Mouse (Mus musculus): Measurements from ENCODE around the gene Kmt2e. TPM values are rescaled to one million over a fixed set of nuclear protein-coding genes. Genes with fewer than 3 reads are reported as not detected.

Gene Kmt2e
- polyA plus RNA-seq, 1 experiment from 2014 or later = 99.2 TPM

DNA sequence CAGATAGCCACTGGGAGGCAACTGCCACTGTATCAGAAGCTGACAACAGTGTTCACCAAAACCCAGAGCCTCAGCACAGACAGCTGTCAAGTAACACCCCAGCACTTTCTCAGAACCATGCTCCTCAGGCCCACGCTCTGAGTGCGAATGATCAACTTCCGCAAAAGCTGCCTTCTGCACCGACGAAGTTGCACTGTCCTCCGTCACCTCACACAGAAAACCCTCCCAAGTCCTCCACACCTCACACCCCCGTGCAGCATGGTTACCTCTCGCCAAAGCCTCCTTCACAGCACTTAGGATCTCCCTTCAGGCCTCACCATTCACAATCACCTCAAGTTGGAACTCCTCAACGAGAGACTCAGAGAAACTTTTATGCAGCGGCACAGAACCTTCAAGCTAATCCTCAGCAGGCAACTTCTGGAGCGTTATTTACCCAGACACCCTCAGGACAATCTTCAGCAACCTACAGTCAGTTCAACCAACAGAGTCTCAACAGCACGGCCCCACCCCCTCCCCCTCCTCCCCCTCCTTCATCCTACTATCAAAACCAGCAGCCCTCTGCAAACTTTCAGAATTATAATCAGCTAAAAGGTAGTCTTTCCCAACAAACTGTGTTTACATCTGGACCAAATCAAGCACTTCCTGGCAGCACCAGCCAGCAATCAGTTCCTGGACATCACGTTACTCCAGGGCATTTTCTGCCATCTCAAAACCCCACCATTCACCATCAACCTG, 67.5 kb downstream of the Kmt2e start:
- no peak overlapping the region for H3K4me3 ChIP-seq (ENCODE audit: low read length)
- H3K36me3 ChIP-seq (ENCODE audit: control insufficient read depth, insufficient read depth, low read length) = peaks cover 41% of the 10 kb centered on the region
- WGBS = 73% methylated on average over 13 of the region's 13 CpGs
- H3K4me2 ChIP-seq (ENCODE audit: low read depth, low read length) = no peak overlapping the region
- no peak overlapping the region for H3K9ac ChIP-seq (ENCODE audit: low read length)
- H3K9me3 ChIP-seq (ENCODE audit: control insufficient read depth, low read length) = no peaks in the 10 kb centered on the region
- no peak for ATAC-seq (ENCODE audit: low read depth)
- H3K4me1 ChIP-seq (replicated peaks; ENCODE audit: control insufficient read depth, insufficient read depth, low read length) = no peaks in the 10 kb centered on the region
- no peaks in the 10 kb centered on the region for H3K27me3 ChIP-seq (ENCODE audit: control insufficient read depth, insufficient read depth, low read depth, low read length)
- no peak overlapping the region for H3K27ac ChIP-seq (ENCODE audit: low read length)

DNA sequence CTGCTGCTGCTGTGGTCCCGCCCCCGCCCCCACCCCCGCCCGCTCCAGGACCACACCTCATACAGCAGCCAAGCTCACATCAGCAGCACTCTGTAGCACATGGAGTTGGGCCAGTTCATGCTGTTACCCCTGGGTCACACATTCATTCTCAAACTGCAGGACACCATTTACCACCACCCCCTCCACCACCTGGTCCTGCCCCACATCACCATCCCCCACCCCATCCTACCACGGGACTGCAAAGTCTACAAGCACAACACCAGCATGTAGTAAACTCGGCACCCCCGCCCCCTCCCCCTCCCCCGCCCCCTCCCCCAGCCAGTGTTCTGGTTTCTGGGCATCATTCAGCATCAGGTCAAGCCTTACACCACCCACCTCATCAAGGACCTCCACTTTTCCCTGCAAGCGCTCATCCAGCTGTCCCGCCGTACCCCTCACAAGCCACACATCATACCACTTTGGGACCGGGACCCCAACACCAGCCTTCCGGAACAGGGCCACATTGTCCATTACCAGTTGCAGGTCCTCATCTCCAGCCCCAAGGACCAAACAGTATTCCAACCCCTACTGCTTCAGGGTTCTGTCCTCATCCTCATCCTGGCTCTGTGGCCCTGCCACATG, 68.2 kb downstream of the Kmt2e start:
- H3K36me3 ChIP-seq (ENCODE audit: control insufficient read depth, insufficient read depth, low read length) = peaks cover 37% of the 10 kb centered on the region
- ATAC-seq (ENCODE audit: low read depth) = peak; percentile 51; the same call in 1 of the 2 replicates
- WGBS = 77% methylated on average over 11 of the region's 13 CpGs

DNA sequence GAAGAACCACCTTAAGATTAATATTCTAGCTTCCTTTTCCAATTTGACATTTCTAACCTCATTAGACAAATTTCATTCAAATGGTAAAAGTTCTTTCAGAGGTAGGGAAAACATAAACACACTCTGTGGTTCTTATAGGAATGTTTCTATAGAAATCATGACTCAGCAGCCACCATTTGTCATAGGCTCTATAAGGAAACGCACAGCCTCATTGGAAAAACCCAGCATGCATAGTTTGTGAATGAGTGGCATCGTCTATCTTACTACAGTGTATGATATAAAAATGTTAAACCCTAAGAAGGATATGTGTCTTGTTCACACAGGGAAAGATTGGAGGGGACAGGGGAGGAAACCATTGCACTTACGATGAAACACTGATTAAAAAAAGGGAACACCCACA, 71.3 kb downstream of the Kmt2e start:
- H3K9ac ChIP-seq (ENCODE audit: low read length) = no peak overlapping the region
- 82% methylated on average over 3 of the region's 3 CpGs for WGBS
- peaks cover 29% of the 10 kb centered on the region for H3K36me3 ChIP-seq (ENCODE audit: control insufficient read depth, insufficient read depth, low read length)

More for the DNA sequence above, 68.2 kb downstream of the Kmt2e start:
- H3K4me1 ChIP-seq (replicated peaks; ENCODE audit: control insufficient read depth, insufficient read depth, low read length) = no peaks in the 10 kb centered on the region
- H3K27ac ChIP-seq (ENCODE audit: low read length) = no peak overlapping the region
- H3K4me2 ChIP-seq (ENCODE audit: low read depth, low read length) = no peak overlapping the region
- no peak overlapping the region for H3K4me3 ChIP-seq (ENCODE audit: low read length)
- H3K27me3 ChIP-seq (ENCODE audit: control insufficient read depth, insufficient read depth, low read depth, low read length) = no peaks in the 10 kb centered on the region
- no peaks in the 10 kb centered on the region for H3K9me3 ChIP-seq (ENCODE audit: control insufficient read depth, low read length)
- no peak overlapping the region for H3K9ac ChIP-seq (ENCODE audit: low read length)

DNA sequence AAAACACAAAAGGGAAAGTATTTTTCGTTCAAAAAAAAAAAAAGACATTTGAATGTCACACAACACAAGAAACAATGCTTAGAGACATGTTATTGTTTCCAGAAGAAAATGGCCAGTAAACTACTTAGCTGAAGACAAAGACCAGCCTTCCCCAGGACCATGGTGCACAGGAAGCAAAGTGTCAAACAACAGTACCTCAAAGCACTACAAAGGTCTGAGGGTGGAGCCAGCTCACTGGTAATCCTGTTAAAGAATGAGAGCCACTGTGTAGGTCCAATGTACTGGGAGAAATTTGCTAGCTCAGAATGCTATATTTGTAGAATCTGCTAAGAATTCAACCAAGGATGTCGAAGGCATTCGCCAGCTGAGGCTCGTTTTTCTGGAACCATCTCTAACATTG, 73.0 kb downstream of the Kmt2e start:
- ATAC-seq (ENCODE audit: low read depth) = 0 out of 2 replicates have a peak, but pooled peaks have one; percentile 52
- H3K9me3 ChIP-seq (ENCODE audit: control insufficient read depth, low read length) = no peaks in the 10 kb centered on the region
- H3K9ac ChIP-seq (ENCODE audit: low read length) = no peak overlapping the region
- H3K27me3 ChIP-seq (ENCODE audit: control insufficient read depth, insufficient read depth, low read depth, low read length) = no peaks in the 10 kb centered on the region
- 80% methylated on average over 4 of the region's 4 CpGs for WGBS
- peaks cover 15% of the 10 kb centered on the region for H3K36me3 ChIP-seq (ENCODE audit: control insufficient read depth, insufficient read depth, low read length)
- no peak overlapping the region for H3K27ac ChIP-seq (ENCODE audit: low read length)
- H3K4me1 ChIP-seq (replicated peaks; ENCODE audit: control insufficient read depth, insufficient read depth, low read length) = no peaks in the 10 kb centered on the region
- no peak overlapping the region for H3K4me3 ChIP-seq (ENCODE audit: low read length)
- no peak overlapping the region for H3K4me2 ChIP-seq (ENCODE audit: low read depth, low read length)

More for the DNA sequence above, 71.3 kb downstream of the Kmt2e start:
- H3K27ac ChIP-seq (ENCODE audit: low read length) = no peak overlapping the region
- ATAC-seq (ENCODE audit: low read depth) = no peak
- no peak overlapping the region for H3K4me3 ChIP-seq (ENCODE audit: low read length)
- no peak overlapping the region for H3K4me2 ChIP-seq (ENCODE audit: low read depth, low read length)
- no peaks in the 10 kb centered on the region for H3K27me3 ChIP-seq (ENCODE audit: control insufficient read depth, insufficient read depth, low read depth, low read length)
- H3K4me1 ChIP-seq (replicated peaks; ENCODE audit: control insufficient read depth, insufficient read depth, low read length) = no peaks in the 10 kb centered on the region
- H3K9me3 ChIP-seq (ENCODE audit: control insufficient read depth, low read length) = no peaks in the 10 kb centered on the region

DNA sequence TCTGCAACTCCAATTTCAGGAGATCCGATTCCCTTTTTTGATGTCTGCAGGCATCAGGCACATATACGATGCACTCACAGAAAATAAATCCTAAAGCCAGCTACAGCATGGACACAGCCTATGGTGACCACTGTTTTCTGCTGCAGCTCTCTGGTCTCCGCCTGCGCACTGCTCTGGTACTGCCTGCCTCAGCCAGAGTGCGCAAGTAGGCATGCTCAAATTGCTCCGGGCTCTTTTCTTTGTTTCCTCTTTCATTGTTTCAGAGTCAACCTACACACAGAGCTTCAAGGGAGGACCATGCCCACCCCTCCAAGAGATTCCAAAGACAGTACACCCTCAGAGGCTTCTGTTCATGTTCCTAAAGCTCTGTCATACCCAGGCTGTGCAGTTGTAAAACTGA, 74.4 kb downstream of the Kmt2e start:
- peaks cover 18% of the 10 kb centered on the region for H3K36me3 ChIP-seq (ENCODE audit: control insufficient read depth, insufficient read depth, low read length)
- H3K4me1 ChIP-seq (replicated peaks; ENCODE audit: control insufficient read depth, insufficient read depth, low read length) = no peaks in the 10 kb centered on the region
- H3K9ac ChIP-seq (ENCODE audit: low read length) = no peak overlapping the region
- no peaks in the 10 kb centered on the region for H3K27me3 ChIP-seq (ENCODE audit: control insufficient read depth, insufficient read depth, low read depth, low read length)
- ATAC-seq (ENCODE audit: low read depth) = no peak
- H3K4me2 ChIP-seq (ENCODE audit: low read depth, low read length) = no peak overlapping the region
- H3K9me3 ChIP-seq (ENCODE audit: control insufficient read depth, low read length) = no peaks in the 10 kb centered on the region
- H3K27ac ChIP-seq (ENCODE audit: low read length) = no peak overlapping the region
- 94% methylated on average over 6 of the region's 6 CpGs for WGBS
- H3K4me3 ChIP-seq (ENCODE audit: low read length) = no peak overlapping the region

DNA sequence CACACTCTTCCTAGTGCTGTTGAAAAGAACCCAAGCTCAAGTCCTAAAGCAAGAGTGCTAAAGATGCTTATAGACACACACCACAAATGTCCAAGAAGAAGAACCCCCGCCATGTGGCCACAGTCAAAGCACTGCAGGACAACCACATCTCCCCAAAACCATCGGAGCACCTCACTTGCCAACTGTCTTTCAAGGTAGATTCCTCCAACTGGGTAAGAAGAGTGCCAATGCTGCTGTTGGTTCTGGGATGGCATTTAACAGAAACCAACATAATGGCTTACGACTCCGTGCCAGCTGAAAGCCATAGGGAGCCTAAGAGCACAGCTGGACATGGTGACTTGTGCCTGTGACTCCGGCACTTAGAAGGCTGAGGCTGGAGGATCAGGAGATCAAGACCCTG, 77.2 kb downstream of the Kmt2e start:
- H3K9ac ChIP-seq (ENCODE audit: low read length) = no peak overlapping the region

DNA sequence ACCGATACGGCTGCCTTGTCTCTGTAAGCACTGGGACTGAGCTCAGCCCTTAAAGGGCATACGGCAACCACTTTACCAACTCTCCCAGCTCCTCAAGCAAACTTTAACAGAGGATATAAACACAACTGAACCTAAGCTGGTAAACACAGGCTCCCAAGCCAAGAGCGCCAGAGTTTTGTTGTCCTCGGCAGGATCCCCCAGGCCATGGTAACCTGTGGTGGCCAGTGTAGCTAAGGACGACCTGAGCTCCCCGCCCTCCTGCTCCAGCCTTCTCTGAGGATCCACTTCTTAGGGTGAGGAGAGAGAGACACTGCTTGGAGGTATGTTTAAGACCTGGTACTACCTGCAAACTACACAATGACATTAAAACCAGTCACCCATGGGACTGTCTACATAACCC, 78.3 kb downstream of the Kmt2e start:
- 87% methylated on average over 7 of the region's 7 CpGs for WGBS
- Histone ChIP-seq H3K27me3 (ENCODE audit: control insufficient read depth, insufficient read depth, low read depth, low read length) (no peaks in the 10 kb centered on the region), H3K4me3 (ENCODE audit: low read length) (no peak overlapping the region), H3K4me1 (replicated peaks; ENCODE audit: control insufficient read depth, insufficient read depth, low read length) (no peaks in the 10 kb centered on the region), H3K9me3 (ENCODE audit: control insufficient read depth, low read length) (no peaks in the 10 kb centered on the region), H3K36me3 (ENCODE audit: control insufficient read depth, insufficient read depth, low read length) (peaks cover 27% of the 10 kb centered on the region), H3K4me2 (ENCODE audit: low read depth, low read length) (no peak overlapping the region), H3K9ac (ENCODE audit: low read length) (no peak overlapping the region), H3K27ac (ENCODE audit: low read length) (no peak overlapping the region)
- no peak for ATAC-seq (ENCODE audit: low read depth)

More for the DNA sequence above, 77.2 kb downstream of the Kmt2e start:
- 95% methylated on average over 5 of the region's 5 CpGs for WGBS
- Histone ChIP-seq H3K36me3 (ENCODE audit: control insufficient read depth, insufficient read depth, low read length) (peaks cover 24% of the 10 kb centered on the region), H3K27ac (ENCODE audit: low read length) (no peak overlapping the region), H3K4me2 (ENCODE audit: low read depth, low read length) (no peak overlapping the region), H3K27me3 (ENCODE audit: control insufficient read depth, insufficient read depth, low read depth, low read length) (no peaks in the 10 kb centered on the region), H3K9me3 (ENCODE audit: control insufficient read depth, low read length) (no peaks in the 10 kb centered on the region), H3K4me1 (replicated peaks; ENCODE audit: control insufficient read depth, insufficient read depth, low read length) (no peaks in the 10 kb centered on the region), H3K4me3 (ENCODE audit: low read length) (no peak overlapping the region)
- no peak for ATAC-seq (ENCODE audit: low read depth)

DNA sequence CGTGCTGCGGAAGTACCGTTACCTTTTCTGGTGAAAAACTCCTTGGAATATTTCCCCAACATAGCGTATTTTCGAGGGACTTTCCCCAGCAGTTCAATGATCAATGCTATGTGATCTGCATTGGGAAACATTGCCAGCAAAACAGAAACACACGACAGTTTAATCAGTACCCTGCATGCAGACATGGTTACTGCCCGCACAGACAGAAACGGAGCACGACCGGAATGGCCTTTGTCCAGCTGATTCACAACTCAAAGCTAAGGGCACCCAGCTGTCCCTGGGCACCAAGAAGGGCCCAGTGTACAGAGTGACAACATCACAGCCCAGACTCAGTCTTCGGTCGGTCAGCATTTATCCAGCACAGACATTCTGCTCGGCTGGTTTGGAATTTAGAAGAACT, 79.2 kb downstream of the Kmt2e start:
- no peak overlapping the region for H3K27ac ChIP-seq (ENCODE audit: low read length)

DNA sequence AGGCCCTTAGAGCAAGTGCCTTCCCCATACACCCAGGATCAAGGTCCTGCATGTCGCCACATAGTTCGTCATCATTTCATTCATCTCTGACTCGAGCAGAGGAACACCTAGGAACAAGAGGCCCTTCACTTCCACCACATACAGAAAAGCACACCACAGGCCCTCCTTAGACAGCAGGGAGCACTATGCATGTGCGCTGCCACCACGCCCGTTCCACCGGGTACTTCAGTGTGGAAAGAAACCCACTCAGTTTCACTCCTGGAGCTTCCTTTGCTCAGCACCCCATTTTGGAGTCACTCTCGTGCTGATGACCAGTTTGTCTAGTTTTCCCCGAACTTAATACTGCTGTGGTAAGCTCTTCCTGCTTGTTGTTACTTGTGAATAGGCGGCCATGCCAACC, 80.8 kb downstream of the Kmt2e start:
- Histone ChIP-seq H3K27me3 (ENCODE audit: control insufficient read depth, insufficient read depth, low read depth, low read length) (no peaks in the 10 kb centered on the region), H3K27ac (ENCODE audit: low read length) (no peak overlapping the region), H3K9me3 (ENCODE audit: control insufficient read depth, low read length) (no peaks in the 10 kb centered on the region), H3K9ac (ENCODE audit: low read length) (no peak overlapping the region), H3K4me1 (replicated peaks; ENCODE audit: control insufficient read depth, insufficient read depth, low read length) (peaks cover 12% of the 10 kb centered on the region), H3K36me3 (ENCODE audit: control insufficient read depth, insufficient read depth, low read length) (peaks cover 23% of the 10 kb centered on the region), H3K4me2 (ENCODE audit: low read depth, low read length) (no peak overlapping the region), H3K4me3 (ENCODE audit: low read length) (no peak overlapping the region)
- WGBS = 85% methylated on average over 10 of the region's 10 CpGs
- no peak for ATAC-seq (ENCODE audit: low read depth)

More for the DNA sequence above, 79.2 kb downstream of the Kmt2e start:
- peaks cover 27% of the 10 kb centered on the region for H3K36me3 ChIP-seq (ENCODE audit: control insufficient read depth, insufficient read depth, low read length)
- H3K9me3 ChIP-seq (ENCODE audit: control insufficient read depth, low read length) = no peaks in the 10 kb centered on the region
- H3K4me3 ChIP-seq (ENCODE audit: low read length) = no peak overlapping the region
- no peaks in the 10 kb centered on the region for H3K27me3 ChIP-seq (ENCODE audit: control insufficient read depth, insufficient read depth, low read depth, low read length)
- H3K9ac ChIP-seq (ENCODE audit: low read length) = no peak overlapping the region
- WGBS = 92% methylated on average over 13 of the region's 13 CpGs
- no peak for ATAC-seq (ENCODE audit: low read depth)
- H3K4me1 ChIP-seq (replicated peaks; ENCODE audit: control insufficient read depth, insufficient read depth, low read length) = peaks cover under 1% of the 10 kb centered on the region; the same call in 1 of the 2 replicates
- no peak overlapping the region for H3K4me2 ChIP-seq (ENCODE audit: low read depth, low read length)

All from lung, embryonic 16.5 days (tissue).